In genomic region chr12:105973691-105974090, GRCm38 (mm10) we compare ENCODE assay signal across 13 mouse cellular contexts. TPM values are rescaled to one million over a fixed set of nuclear protein-coding genes. Genes with fewer than 3 reads are reported as not detected.
DNase-seq lines count a peak whose midpoint lies in the region; ATAC-seq lines count a peak whose summit lies in the region.
"Had no signal": no experiment of that assay in that cellular context is flagged by ENCODE, and none has a peak within 500 bp of the region (broad histone marks: within the 10 kb centered on the region; RNA-seq: fewer than 3 reads in every experiment).

No protein-coding gene starts in this region.

- no peaks in the 10 kb centered on the region for H3K9me3 ChIP-seq in forebrain, embryonic 13.5 days (replicated peaks)
- H3K9me3 ChIP-seq in limb, embryonic 10.5 days (replicated peaks): no peaks in the 10 kb centered on the region
- H3K9me3 ChIP-seq in neural tube, embryonic 13.5 days: no peaks in the 10 kb centered on the region

- peak; percentile 66 for DNase-seq in embryo, embryonic 10 days (ENCODE audit: low spot score)
- DNase-seq in embryo, embryonic 9.5 days (ENCODE audit: extremely low spot score): no peak
- no peak for DNase-seq in limb, embryonic 10.5 days (ENCODE audit: low spot score)
- no peak for DNase-seq in kidney, adult 9 months
- DNase-seq in urinary bladder, postnatal 14 days (ENCODE audit: low spot score): no peak
- DNase-seq: gastrocnemius, postnatal 25 days; lung, postnatal 10 days; right cerebral cortex, postnatal 4 days had no signal

- H3K9ac ChIP-seq in forebrain, embryonic 13.5 days: no peak overlapping the region
- no peak overlapping the region for H3K9ac ChIP-seq in neural tube, embryonic 13.5 days

- no peaks in the 10 kb centered on the region for H3K27me3 ChIP-seq in forebrain, embryonic 13.5 days
- peaks cover 11% of the 10 kb centered on the region; the same call in 1 of the 2 replicates for H3K27me3 ChIP-seq in limb, embryonic 10.5 days (ENCODE audit: low read depth, poor library complexity, severe bottlenecking)
- no peaks in the 10 kb centered on the region for H3K27me3 ChIP-seq in neural tube, embryonic 13.5 days

- peak overlapping the region; percentile 81 for H3K27ac ChIP-seq in forebrain, embryonic 13.5 days
- peak overlapping the region; percentile 47 for H3K27ac ChIP-seq in limb, embryonic 10.5 days
- H3K27ac ChIP-seq in neural tube, embryonic 13.5 days (replicated peaks): peak overlapping the region; percentile 74
- H3K27ac ChIP-seq: kidney, postnatal 0 days had no signal

- H3K4me1 ChIP-seq in forebrain, embryonic 13.5 days: peaks cover 26% of the 10 kb centered on the region
- peaks cover 11% of the 10 kb centered on the region for H3K4me1 ChIP-seq in limb, embryonic 10.5 days
- H3K4me1 ChIP-seq in neural tube, embryonic 13.5 days (replicated peaks): peaks cover 13% of the 10 kb centered on the region

- no peak overlapping the region for H3K4me3 ChIP-seq in forebrain, embryonic 13.5 days
- H3K4me3 ChIP-seq in limb, embryonic 10.5 days: no peak overlapping the region
- H3K4me3 ChIP-seq in neural tube, embryonic 13.5 days: no peak overlapping the region

- H3K4me2 ChIP-seq in forebrain, embryonic 13.5 days: no peak overlapping the region
- H3K4me2 ChIP-seq in neural tube, embryonic 13.5 days: no peak overlapping the region
- H3K4me2 ChIP-seq: liver, embryonic 11.5 days had no signal

- 17% methylated on average over 8 of the region's 9 CpGs for WGBS in forebrain, embryonic 13.5 days
- WGBS in limb, embryonic 10.5 days: 67% methylated on average over 9 of the region's 9 CpGs
- WGBS in neural tube, embryonic 13.5 days: 16% methylated on average over 7 of the region's 9 CpGs

- H3K36me3 ChIP-seq in forebrain, embryonic 13.5 days (ENCODE audit: poor library complexity, severe bottlenecking): no peaks in the 10 kb centered on the region
- H3K36me3 ChIP-seq in limb, embryonic 10.5 days: no peaks in the 10 kb centered on the region
- H3K36me3 ChIP-seq in neural tube, embryonic 13.5 days: no peaks in the 10 kb centered on the region

- ATAC-seq in forebrain, embryonic 13.5 days: peak; percentile 72
- ATAC-seq in neural tube, embryonic 13.5 days (ENCODE audit: low read depth): peak; percentile 79; the same call in 1 of the 2 replicates
- no peak for ATAC-seq in megakaryocyte-erythroid progenitor cell, adult 5-6 weeks (replicated peaks; ENCODE audit: low FRiP score, low TSS enrichment, poor library complexity, severe bottlenecking)

RNA-seq across cellular contexts. Expression of gene Vrk1, which starts 36.3 kb away (rescaled TPM):
- 98.6 and 101 TPM in 2 replicates for polyA plus RNA-seq in forebrain, embryonic 13.5 days (2015; fragmentation: Nextera tagmentation; extraction: Ambion mirVana)
- 114 and 115 TPM in 2 replicates for polyA plus RNA-seq in limb, embryonic 10.5 days (2016; fragmentation: Nextera tagmentation; extraction: Ambion mirVana)
- polyA plus RNA-seq in neural tube, embryonic 13.5 days (2015; fragmentation: Nextera tagmentation; extraction: Ambion mirVana): 36.4 and 37.7 TPM in 2 replicates
- total RNA-seq in megakaryocyte-erythroid progenitor cell, adult 5-6 weeks (2014; fragmentation: Nextera tagmentation): 72.5 and 90.8 TPM in 2 replicates
- 149 and 178 TPM in 2 replicates for total RNA-seq in megakaryocyte-erythroid progenitor cell, adult 5-6 weeks (2017)
